ENCODE assay signal across 31 mouse cellular contexts in genomic region chr3:119957529-119957928, GRCm38 (mm10).
A peak's percentile ranks its signal among the peaks of the same experiment; 100 is the strongest.
DNase-seq lines count a peak whose midpoint lies in the region; ATAC-seq lines count a peak whose summit lies in the region.
"Had no signal": no experiment of that assay in that cellular context is flagged by ENCODE, and none has a peak within 500 bp of the region (broad histone marks: within the 10 kb centered on the region; RNA-seq: fewer than 3 reads in every experiment).

No protein-coding gene starts in this region.

- H3K9me3 ChIP-seq in forebrain, embryonic 16.5 days (ENCODE audit: control insufficient read depth, low read length) = no peaks in the 10 kb centered on the region
- H3K9me3 ChIP-seq in forebrain, embryonic 12.5 days = no peaks in the 10 kb centered on the region
- H3K9me3 ChIP-seq: embryonic facial prominence, embryonic 10.5 days; embryonic facial prominence, embryonic 15.5 days; heart, embryonic 12.5 days; hindbrain, embryonic 15.5 days; intestine, embryonic 15.5 days; limb, embryonic 10.5 days; limb, embryonic 15.5 days; liver, embryonic 13.5 days; midbrain, embryonic 12.5 days; neural tube, embryonic 15.5 days had no signal

- intact Hi-C loops in left cerebral cortex, postnatal 4 days (cut with DNase I) = no loop called here

- H3K4me2 ChIP-seq in forebrain, embryonic 16.5 days (ENCODE audit: low read length) = no peak overlapping the region
- no peak overlapping the region for H3K4me2 ChIP-seq in forebrain, embryonic 12.5 days
- H3K4me2 ChIP-seq: embryonic facial prominence, embryonic 15.5 days; heart, embryonic 12.5 days; hindbrain, embryonic 15.5 days; intestine, embryonic 15.5 days; limb, embryonic 15.5 days; liver, embryonic 13.5 days; midbrain, embryonic 12.5 days; neural tube, embryonic 15.5 days had no signal

- peaks cover 25% of the 10 kb centered on the region for H3K4me1 ChIP-seq in forebrain, embryonic 16.5 days (replicated peaks; ENCODE audit: control insufficient read depth, insufficient read depth, low read length)
- H3K4me1 ChIP-seq in forebrain, embryonic 12.5 days = peaks cover 14% of the 10 kb centered on the region
- H3K4me1 ChIP-seq: embryonic facial prominence, embryonic 15.5 days; intestine, embryonic 15.5 days; liver, embryonic 13.5 days; megakaryocyte, embryonic 14.5 days had no signal

- WGBS in forebrain, embryonic 16.5 days = 55% methylated on average over 8 of the region's 8 CpGs
- WGBS in forebrain, embryonic 12.5 days = 92% methylated on average over 8 of the region's 8 CpGs

- DNase-seq in cerebellum, postnatal 10 days = peak; percentile 78 to 82
- DNase-seq in cerebellum, adult 9-11 months = no peak
- peak; percentile 72 for DNase-seq in left cerebral cortex, postnatal 4 days
- no peak for DNase-seq in left cerebral cortex, adult 8-10 months (ENCODE audit: low spot score in 2 of 2)
- no peak for DNase-seq in heart, adult 8-10 months (ENCODE audit: low spot score)
- DNase-seq: adrenal gland, adult 8-10 months; cerebellum, adult 11 months; gastrocnemius, postnatal 36 days; heart, adult 18-20 months; heart, postnatal 4 days; kidney, adult 2 months; kidney, postnatal 36 days; liver, embryonic 13.5 days; lung, adult 18-20 months; lung, postnatal 4 days; retina, postnatal 1 day; right cerebral cortex, postnatal 14 days had no signal

- no peaks in the 10 kb centered on the region for H3K27me3 ChIP-seq in forebrain, embryonic 16.5 days (replicated peaks; ENCODE audit: control insufficient read depth, insufficient read depth, low read length)
- H3K27me3 ChIP-seq in forebrain, embryonic 12.5 days = no peaks in the 10 kb centered on the region
- H3K27me3 ChIP-seq: embryonic facial prominence, embryonic 15.5 days; heart, embryonic 12.5 days; hindbrain, embryonic 15.5 days; intestine, embryonic 15.5 days; limb, embryonic 15.5 days; liver, embryonic 13.5 days; megakaryocyte, embryonic 14.5 days; midbrain, embryonic 12.5 days; neural tube, embryonic 15.5 days had no signal

- H3K27ac ChIP-seq in forebrain, embryonic 16.5 days (ENCODE audit: low read length) = no peak overlapping the region
- H3K27ac ChIP-seq in forebrain, embryonic 12.5 days = no peak overlapping the region
- H3K27ac ChIP-seq: embryonic facial prominence, embryonic 10.5 days; embryonic facial prominence, embryonic 15.5 days; hindbrain, embryonic 15.5 days; intestine, embryonic 15.5 days; limb, embryonic 10.5 days; limb, embryonic 15.5 days; liver, embryonic 13.5 days; midbrain, embryonic 12.5 days; neural tube, embryonic 15.5 days had no signal

- no peak overlapping the region for H3K4me3 ChIP-seq in forebrain, embryonic 16.5 days (replicated peaks; ENCODE audit: low read length)
- no peak overlapping the region for H3K4me3 ChIP-seq in forebrain, embryonic 12.5 days (replicated peaks)
- H3K4me3 ChIP-seq: embryonic facial prominence, embryonic 10.5 days; embryonic facial prominence, embryonic 15.5 days; heart, embryonic 12.5 days; hindbrain, embryonic 15.5 days; intestine, embryonic 15.5 days; limb, embryonic 10.5 days; limb, embryonic 15.5 days; liver, embryonic 13.5 days; megakaryocyte, embryonic 14.5 days; midbrain, embryonic 12.5 days; neural tube, embryonic 15.5 days had no signal

- no peak overlapping the region for H3K9ac ChIP-seq in forebrain, embryonic 16.5 days (replicated peaks; ENCODE audit: low read depth, low read length)
- H3K9ac ChIP-seq in forebrain, embryonic 12.5 days = no peak overlapping the region
- H3K9ac ChIP-seq: embryonic facial prominence, embryonic 15.5 days; heart, embryonic 12.5 days; hindbrain, embryonic 15.5 days; intestine, embryonic 15.5 days; limb, embryonic 15.5 days; liver, embryonic 13.5 days; midbrain, embryonic 12.5 days; neural tube, embryonic 15.5 days had no signal

- ATAC-seq in forebrain, embryonic 16.5 days = peak; percentile 49; the same call in 1 of the 2 replicates
- no peak for ATAC-seq in forebrain, embryonic 12.5 days (ENCODE audit: low FRiP score)
- ATAC-seq: intestine, embryonic 15.5 days; lung, postnatal 0 days had no signal

- H3K36me3 ChIP-seq in forebrain, embryonic 16.5 days (ENCODE audit: control insufficient read depth, insufficient read depth) = no peaks in the 10 kb centered on the region
- no peaks in the 10 kb centered on the region for H3K36me3 ChIP-seq in forebrain, embryonic 12.5 days (replicated peaks)
- H3K36me3 ChIP-seq: embryonic facial prominence, embryonic 10.5 days; embryonic facial prominence, embryonic 15.5 days; G1E; heart, embryonic 12.5 days; hindbrain, embryonic 15.5 days; intestine, embryonic 15.5 days; limb, embryonic 10.5 days; limb, embryonic 15.5 days; liver, embryonic 13.5 days; midbrain, embryonic 12.5 days; neural tube, embryonic 15.5 days had no signal

Comparison
In these comparisons a context has a peak if more than half of its experiments do, and no peak if none do; other contexts are left out.
1. DNase-seq: peak in cerebellum, postnatal 10 days (2 of 2) and left cerebral cortex, postnatal 4 days (single experiment); none in cerebellum, adult 9-11 months (single experiment), left cerebral cortex, adult 8-10 months (0 of 2) and heart, adult 8-10 months (single experiment).